Mouse (Mus musculus): ENCODE results near the gene Cfap157. TPM values are rescaled to one million over a fixed set of nuclear protein-coding genes. Genes with fewer than 3 reads are reported as not detected.

Gene Cfap157
- polyA plus RNA-seq, 1 experiment, result 0.81 TPM

GRCm38 (mm10) chr2:32771886-32772285 is 12.3 kb downstream of the Cfap157 start:
- peaks cover 11% of the 10 kb centered on the region for H3K79me3 ChIP-seq (ENCODE audit: low read depth)
- TF ChIP-seq MYOD1 (IDR thresholded peaks at IDR 0.05; ENCODE audit: control insufficient read depth, insufficient read length, low read depth), result no peak
- TF ChIP-seq CTCF (IDR thresholded peaks at IDR 0.05; ENCODE audit: control insufficient read depth, insufficient read depth, insufficient read length), result no peak
- no peak for TF ChIP-seq MAX (IDR thresholded peaks at IDR 0.05)
- no peak for TF ChIP-seq FOSL1 (IDR thresholded peaks at IDR 0.05; ENCODE audit: insufficient read depth, low read length, poor library complexity, severe bottlenecking)
- TF ChIP-seq USF1 (IDR thresholded peaks at IDR 0.05; ENCODE audit: low read depth), result no peak
- TF ChIP-seq MYOG (IDR thresholded peaks at IDR 0.05; ENCODE audit: control insufficient read depth, extremely low read depth, insufficient read length), result no peak
- TF ChIP-seq CEBPB (IDR thresholded peaks at IDR 0.05; ENCODE audit: low read depth), result no peak
- H3K27me3 ChIP-seq (ENCODE audit: control insufficient read depth, insufficient read depth, insufficient read length), result no peaks in the 10 kb centered on the region
- peaks cover 3% of the 10 kb centered on the region for H3K36me3 ChIP-seq (ENCODE audit: control insufficient read depth, insufficient read depth)
- H3ac ChIP-seq (ENCODE audit: control insufficient read depth, insufficient read length, low read depth), result no peak overlapping the region
- peaks cover 13% of the 10 kb centered on the region for H3K79me2 ChIP-seq (ENCODE audit: control insufficient read depth, insufficient read depth)
- H3K4me3 ChIP-seq (ENCODE audit: insufficient read depth, poor library complexity, severe bottlenecking), result no peak overlapping the region

- no peaks in the 10 kb centered on the region for H3K79me3 ChIP-seq (ENCODE audit: low read depth)
Measured at GRCm38 (mm10) chr2:32769327-32770085, 14.7 kb downstream of the Cfap157 start.

GRCm38 (mm10) chr2:32768661-32769285 is 15.5 kb downstream of the Cfap157 start:
- H3ac ChIP-seq (ENCODE audit: control insufficient read depth, insufficient read length, low read depth), result no peak overlapping the region
- TF ChIP-seq USF1 (IDR thresholded peaks at IDR 0.05; ENCODE audit: low read depth) (no peak), MYOD1 (IDR thresholded peaks at IDR 0.05; ENCODE audit: control insufficient read depth, insufficient read length, low read depth) (no peak), MYOG (IDR thresholded peaks at IDR 0.05; ENCODE audit: control insufficient read depth, extremely low read depth, insufficient read length) (no peak), MAX (IDR thresholded peaks at IDR 0.05) (no peak), FOSL1 (IDR thresholded peaks at IDR 0.05; ENCODE audit: insufficient read depth, low read length, poor library complexity, severe bottlenecking) (no peak), CEBPB (IDR thresholded peaks at IDR 0.05; ENCODE audit: low read depth) (no peak), CTCF (IDR thresholded peaks at IDR 0.05; ENCODE audit: control insufficient read depth, insufficient read depth, insufficient read length) (no peak)
- H3K79me3 ChIP-seq (ENCODE audit: low read depth), result no peaks in the 10 kb centered on the region
- no peaks in the 10 kb centered on the region for H3K79me2 ChIP-seq (ENCODE audit: control insufficient read depth, insufficient read depth)
- H3K27me3 ChIP-seq (ENCODE audit: control insufficient read depth, insufficient read depth, insufficient read length), result no peaks in the 10 kb centered on the region
- H3K4me3 ChIP-seq (ENCODE audit: insufficient read depth, poor library complexity, severe bottlenecking), result no peak overlapping the region
- no peaks in the 10 kb centered on the region for H3K36me3 ChIP-seq (ENCODE audit: control insufficient read depth, insufficient read depth)

More at GRCm38 (mm10) chr2:32769327-32770085, 14.7 kb downstream of the Cfap157 start:
- TF ChIP-seq USF1 (IDR thresholded peaks at IDR 0.05; ENCODE audit: low read depth), result no peak
- TF ChIP-seq MAX (IDR thresholded peaks at IDR 0.05), result no peak
- no peak for TF ChIP-seq FOSL1 (IDR thresholded peaks at IDR 0.05; ENCODE audit: insufficient read depth, low read length, poor library complexity, severe bottlenecking)
- TF ChIP-seq MYOG (IDR thresholded peaks at IDR 0.05; ENCODE audit: control insufficient read depth, extremely low read depth, insufficient read length), result no peak
- no peak for TF ChIP-seq CTCF (IDR thresholded peaks at IDR 0.05; ENCODE audit: control insufficient read depth, insufficient read depth, insufficient read length)
- no peak for TF ChIP-seq MYOD1 (IDR thresholded peaks at IDR 0.05; ENCODE audit: control insufficient read depth, insufficient read length, low read depth)
- no peak for TF ChIP-seq CEBPB (IDR thresholded peaks at IDR 0.05; ENCODE audit: low read depth)
- Histone ChIP-seq H3ac (ENCODE audit: control insufficient read depth, insufficient read length, low read depth) (no peak overlapping the region), H3K79me2 (ENCODE audit: control insufficient read depth, insufficient read depth) (no peaks in the 10 kb centered on the region), H3K36me3 (ENCODE audit: control insufficient read depth, insufficient read depth) (no peaks in the 10 kb centered on the region), H3K4me3 (ENCODE audit: insufficient read depth, poor library complexity, severe bottlenecking) (no peak overlapping the region), H3K27me3 (ENCODE audit: control insufficient read depth, insufficient read depth, insufficient read length) (no peaks in the 10 kb centered on the region)

GRCm38 (mm10) chr2:32767241-32767640 is 17.0 kb downstream of the Cfap157 start:
- Histone ChIP-seq H3K79me2 (ENCODE audit: control insufficient read depth, insufficient read depth) (no peaks in the 10 kb centered on the region), H3K79me3 (ENCODE audit: low read depth) (no peaks in the 10 kb centered on the region), H3K36me3 (ENCODE audit: control insufficient read depth, insufficient read depth) (no peaks in the 10 kb centered on the region), H3ac (ENCODE audit: control insufficient read depth, insufficient read length, low read depth) (no peak overlapping the region), H3K4me3 (ENCODE audit: insufficient read depth, poor library complexity, severe bottlenecking) (no peak overlapping the region), H3K27me3 (ENCODE audit: control insufficient read depth, insufficient read depth, insufficient read length) (no peaks in the 10 kb centered on the region)
- TF ChIP-seq MYOG (IDR thresholded peaks at IDR 0.05; ENCODE audit: control insufficient read depth, extremely low read depth, insufficient read length) (no peak), USF1 (IDR thresholded peaks at IDR 0.05; ENCODE audit: low read depth) (no peak), CEBPB (IDR thresholded peaks at IDR 0.05; ENCODE audit: low read depth) (no peak), CTCF (IDR thresholded peaks at IDR 0.05; ENCODE audit: control insufficient read depth, insufficient read depth, insufficient read length) (no peak)

- Histone ChIP-seq H3K4me3 (ENCODE audit: insufficient read depth, poor library complexity, severe bottlenecking) (no peak overlapping the region), H3ac (ENCODE audit: control insufficient read depth, insufficient read length, low read depth) (no peak overlapping the region), H3K36me3 (ENCODE audit: control insufficient read depth, insufficient read depth) (peaks cover 10% of the 10 kb centered on the region), H3K27me3 (ENCODE audit: control insufficient read depth, insufficient read depth, insufficient read length) (no peaks in the 10 kb centered on the region), H3K79me2 (ENCODE audit: control insufficient read depth, insufficient read depth) (no peaks in the 10 kb centered on the region), H3K79me3 (ENCODE audit: low read depth) (no peaks in the 10 kb centered on the region)
- peak; percentile 22 for TF ChIP-seq CTCF (IDR thresholded peaks at IDR 0.05; ENCODE audit: control insufficient read depth, insufficient read depth, insufficient read length)
- no peak for TF ChIP-seq CEBPB (IDR thresholded peaks at IDR 0.05; ENCODE audit: low read depth)
Measured at GRCm38 (mm10) chr2:32763353-32763752, 20.9 kb downstream of the Cfap157 start.

Measured in C2C12 (cell line).